Mouse (Mus musculus) cerebellum, adult 2 months (tissue): ENCODE results near the gene Gm28539. TPM values are rescaled to one million over a fixed set of nuclear protein-coding genes. Genes with fewer than 3 reads are reported as not detected.
A peak's percentile ranks its signal among the peaks of the same experiment; 100 is the strongest.

Source experiments
- DNase-seq, 2 experiments: peaks; one replicate each; pipeline ENCODE4 v3.0.0; 2021
- H3K27ac ChIP-seq: fragments of 200-500 bp; 2 replicates; pipeline ENCODE4 v1.5.1; 2012; ENCODE audit warnings: low read length, control low read depth, inconsistent platforms; ENCODE audit not compliant: insufficient read depth
- H3K27me3 ChIP-seq: fragments of 200-500 bp; 2 replicates; pipeline ENCODE4 v1.6.1; 2012; ENCODE audit warnings: inconsistent platforms, mild to moderate bottlenecking, low read length, moderate library complexity; ENCODE audit not compliant: control insufficient read depth, insufficient read depth
- H3K4me1 ChIP-seq: fragments of 200-500 bp; 2 replicates; pipeline ENCODE4 v1.6.1; 2011; ENCODE audit warnings: low read length; ENCODE audit not compliant: control insufficient read depth, insufficient read depth
- H3K4me3 ChIP-seq: fragments of 200-500 bp; replicated peaks from 2 replicates; pipeline ENCODE3; 2011; ENCODE audit warnings: mild to moderate bottlenecking, low read depth, low read length, control low read depth; ENCODE audit not compliant: insufficient read depth
- CTCF ChIP-seq: fragments of 200-500 bp; IDR thresholded peaks from 2 replicates; pipeline ENCODE4 v1.5.1; 2011; ENCODE audit warnings: low read depth, mild to moderate bottlenecking, control low read depth, low read length, moderate library complexity, borderline replicate concordance; ENCODE audit not compliant: insufficient read depth
- POLR2A ChIP-seq: fragments of 200-500 bp; IDR thresholded peaks from 2 replicates; pipeline ENCODE4 v1.6.1; 2011; ENCODE audit warnings: low read length, control low read depth, borderline replicate concordance; ENCODE audit not compliant: insufficient read depth
- WGBS: fragments of 180-500 bp; shearing (Covaris S2); methylation state at CpG from one replicate; pipeline ENCODE4 v1.1.7; 2018; 5-methylcytosine and 5-hydroxymethylcytosine counted together
- polyA plus RNA-seq: library from polyadenylated mRNA; depleted of rRNA; stranded (reverse); fragments of >200 nt; gene quantifications from 2 replicates; pipeline ENCODE4 v1.2.3, GENCODE M21; 2012

The Gm28539 gene
- polyA plus RNA-seq, 1 experiment = 0.08 TPM

- H3K4me1 ChIP-seq = no peaks in the 10 kb centered on the region
- no peak overlapping the region for H3K27ac ChIP-seq
- DNase-seq = no peak
- TF ChIP-seq CTCF (no peak), POLR2A (no peak)
- WGBS = 78% methylated on average over 2 of the region's 2 CpGs
- no peak overlapping the region for H3K4me3 ChIP-seq
- no peaks in the 10 kb centered on the region for H3K27me3 ChIP-seq
Observed at GRCm38 (mm10) chr16:18805746-18806145, 30.6 kb upstream of the Gm28539 start.

- DNase-seq = no peak
- no peaks in the 10 kb centered on the region for H3K27me3 ChIP-seq
- no peak for TF ChIP-seq POLR2A
- no peak for TF ChIP-seq CTCF
- no peaks in the 10 kb centered on the region; the same call in 1 of the 2 replicates for H3K4me1 ChIP-seq
- H3K27ac ChIP-seq = no peak overlapping the region
- no peak overlapping the region for H3K4me3 ChIP-seq
- WGBS = 93% methylated on average over 5 of the region's 5 CpGs
Observed at GRCm38 (mm10) chr16:18809001-18809400, 27.4 kb upstream of the Gm28539 start.

GRCm38 (mm10) chr16:18811032-18811431, 25.4 kb upstream of the Gm28539 start:
- TF ChIP-seq POLR2A (no peak), CTCF (no peak)
- no peak for DNase-seq
- H3K27me3 ChIP-seq = no peaks in the 10 kb centered on the region
- no peaks in the 10 kb centered on the region; the same call in 1 of the 2 replicates for H3K4me1 ChIP-seq
- H3K27ac ChIP-seq = no peak overlapping the region
- peak overlapping the region; percentile 84 for H3K4me3 ChIP-seq
- WGBS = 5% methylated on average over 5 of the region's 5 CpGs

GRCm38 (mm10) chr16:18811468-18812384, 24.7 kb upstream of the Gm28539 start, which contains the start of the genes Ufd1 and Cdc45:
TSS of gene Ufd1 (plus strand) at chr16:18811779.
TSS of gene Cdc45 (minus strand) at chr16:18811987.
- under 1% methylated on average over 42 of the region's 42 CpGs for WGBS

GRCm38 (mm10) chr16:18812385-18812910, 23.9 kb upstream of the Gm28539 start:
- 2% methylated on average over 31 of the region's 31 CpGs for WGBS
- Histone ChIP-seq H3K27me3 (no peaks in the 10 kb centered on the region), H3K27ac (peak overlapping the region; percentile 12; the same call in 1 of the 2 replicates), H3K4me3 (peak overlapping the region; percentile 84), H3K4me1 (no peaks in the 10 kb centered on the region; the same call in 1 of the 2 replicates)
- no peak for DNase-seq
- TF ChIP-seq CTCF = no peak
- TF ChIP-seq POLR2A = no peak

More at GRCm38 (mm10) chr16:18811468-18812384, 24.7 kb upstream of the Gm28539 start, which contains the start of the genes Ufd1 and Cdc45:
- H3K27ac ChIP-seq = peak within 1 kb of the TSS; percentile 12; the same call in 1 of the 2 replicates
- peak; percentile 87 to 94 for DNase-seq
- H3K4me1 ChIP-seq = no peaks in the 10 kb centered on the region; the same call in 1 of the 2 replicates
- TF ChIP-seq POLR2A (peak; percentile 65; the same call in 1 of the 2 replicates), CTCF (no peak)
- H3K27me3 ChIP-seq = no peaks in the 10 kb centered on the region
- H3K4me3 ChIP-seq = peak within 1 kb of the TSS; percentile 84

- TF ChIP-seq POLR2A (no peak), CTCF (no peak)
- Histone ChIP-seq H3K4me3 (no peak overlapping the region), H3K4me1 (no peaks in the 10 kb centered on the region), H3K27ac (no peak overlapping the region), H3K27me3 (no peaks in the 10 kb centered on the region)
- DNase-seq = no peak
- WGBS = 67% methylated on average over 1 of the region's 1 CpGs
Observed at GRCm38 (mm10) chr16:18822356-18822755, 14.0 kb upstream of the Gm28539 start.

- no peak overlapping the region for H3K4me3 ChIP-seq
- H3K27me3 ChIP-seq = no peaks in the 10 kb centered on the region
- no peak for DNase-seq
- H3K4me1 ChIP-seq = no peaks in the 10 kb centered on the region
- no peak overlapping the region for H3K27ac ChIP-seq
- TF ChIP-seq CTCF = no peak
- no peak for TF ChIP-seq POLR2A
- WGBS = 37% methylated on average over 4 of the region's 4 CpGs
Observed at GRCm38 (mm10) chr16:18822925-18823324, 13.5 kb upstream of the Gm28539 start.
